Mouse (Mus musculus): Measurements from ENCODE around the gene Riox1.

- TF ChIP-seq CTCF (IDR thresholded peaks at IDR 0.05; ENCODE audit: extremely low read depth, insufficient read depth, low read length) (no peak), POLR2A (IDR thresholded peaks at IDR 0.05; ENCODE audit: extremely low read depth, insufficient read depth, low read length) (no peak)
These were observed 31.2 kb downstream of the Riox1 start for GRCm38 (mm10) chr12:83981615-83982014.
